Mouse (Mus musculus) hindbrain, embryonic 15.5 days (tissue): ENCODE measurements around the gene Cyp4a30b. TPM values are rescaled to one million over a fixed set of nuclear protein-coding genes. Genes with fewer than 3 reads are reported as not detected.

Source experiments
- polyA plus RNA-seq: library from polyadenylated mRNA; unstranded; fragments of >200 nt; fragmentation: Nextera tagmentation; extraction: Ambion mirVana; gene quantifications from 2 replicates; pipeline ENCODE4 v1.2.1, GENCODE M21; 2015

The Cyp4a30b gene
- polyA plus RNA-seq, 1 experiment from 2014 or later, result not detected

Other genes with a start within 250 kb of the Cyp4a30b start
- not detected in 2 replicates for gene Cyp4a29, start 210.5 kb upstream of the Cyp4a30b start, polyA plus RNA-seq
- gene Cyp4a12a, start 153.6 kb upstream of the Cyp4a30b start, polyA plus RNA-seq, result not detected in 2 replicates
- not detected in 2 replicates for gene Cyp4a12b, start 41.0 kb upstream of the Cyp4a30b start, polyA plus RNA-seq
- not detected in 2 replicates for gene Cyp4a14, start 43.5 kb downstream of the Cyp4a30b start, polyA plus RNA-seq
- gene Cyp4a10, start 65.7 kb downstream of the Cyp4a30b start, polyA plus RNA-seq, result not detected in 2 replicates
- gene Cyp4a31, start 111.0 kb downstream of the Cyp4a30b start, polyA plus RNA-seq, result not detected in 2 replicates
- not detected in 2 replicates for gene Cyp4a32, start 148.4 kb downstream of the Cyp4a30b start, polyA plus RNA-seq
- gene Cyp4b1, start 195.1 kb downstream of the Cyp4a30b start, polyA plus RNA-seq, result 0.84 and 1.3 TPM in 2 replicates